Mouse (Mus musculus) megakaryocyte, embryonic 14.5 days (primary cell): ENCODE data around the gene Olfr1317. TPM values are rescaled to one million over a fixed set of nuclear protein-coding genes. Genes with fewer than 3 reads are reported as not detected.

ENCODE experiments used
- H3K27me3 ChIP-seq: replicated peaks from 2 replicates; pipeline ENCODE3; 2012; ENCODE audit warnings: inconsistent platforms
- H3K36me3 ChIP-seq: replicated peaks from 2 replicates; pipeline ENCODE3; 2012; ENCODE audit warnings: low read length, inconsistent platforms, mixed read lengths
- H3K4me1 ChIP-seq: 2 replicates; pipeline ENCODE4 v1.6.1; 2012; ENCODE audit warnings: inconsistent platforms
- H3K4me3 ChIP-seq: replicated peaks from 2 replicates; pipeline ENCODE3; 2012; ENCODE audit warnings: moderate library complexity, mild to moderate bottlenecking, inconsistent platforms
- H3K9me3 ChIP-seq: 2 replicates; pipeline ENCODE4 v1.6.1; 2012; ENCODE audit warnings: inconsistent platforms
- FLI1 ChIP-seq: IDR thresholded peaks from 2 replicates; pipeline ENCODE4 v1.6.1; 2012; ENCODE audit warnings: low read length, inconsistent platforms, mixed read lengths
- GATA1 ChIP-seq: IDR thresholded peaks from 3 replicates; pipeline ENCODE4 v1.6.1; 2012; ENCODE audit warnings: mixed read lengths, low read length, inconsistent platforms, borderline replicate concordance
- polyA plus RNA-seq: library from polyadenylated mRNA; stranded (reverse); fragments of >175 nt; gene quantifications from 2 replicates; pipeline ENCODE4 v1.2.3, GENCODE M21; 2012; ENCODE audit warnings: low replicate concordance; ENCODE audit not compliant: insufficient read depth

Gene Olfr1317
- polyA plus RNA-seq = not detected in 2 replicates

DNA sequence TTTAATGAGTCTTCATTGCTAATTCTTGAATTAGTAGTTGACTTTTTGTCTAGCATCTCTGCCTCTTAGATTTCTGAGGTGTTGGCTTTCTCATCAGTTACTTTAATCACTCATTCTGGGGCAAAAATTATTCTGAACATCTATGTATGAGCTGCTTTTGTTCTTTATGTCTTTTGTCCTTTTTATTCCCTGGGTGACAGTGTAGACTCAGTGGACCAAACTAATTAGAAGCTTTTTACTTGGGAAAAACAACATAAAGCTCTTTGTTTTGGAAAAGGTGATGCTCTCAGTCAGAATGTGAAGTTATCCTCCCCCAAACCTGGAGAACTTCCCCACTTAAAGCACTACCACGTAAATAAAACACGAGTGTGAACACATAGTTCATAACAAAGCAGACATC, at the start of gene Olfr1317:
TSS of gene Olfr1317 (plus strand) at position 301 of the 400 bp plus-strand sequence.
- no peaks in the 10 kb centered on the region for H3K36me3 ChIP-seq
- no peaks in the 10 kb centered on the region for H3K9me3 ChIP-seq
- H3K4me3 ChIP-seq = no peak within 1 kb of the TSS
- TF ChIP-seq GATA1 (no peak), FLI1 (no peak)
- no peaks in the 10 kb centered on the region for H3K27me3 ChIP-seq
- no peaks in the 10 kb centered on the region for H3K4me1 ChIP-seq

GRCm38 (mm10) chr2:112096681-112097080, 43.4 kb upstream of the Olfr1317 start, which contains the start of gene Olfr1314:
Gene Olfr1314, minus strand, starts transcription at chr2:112096781.
- H3K9me3 ChIP-seq = no peaks in the 10 kb centered on the region

GRCm38 (mm10) chr2:112115340-112115739, 24.8 kb upstream of the Olfr1317 start, which contains the start of gene Olfr1315-ps1:
Gene Olfr1315-ps1, minus strand, starts transcription at chr2:112115440.
- no peaks in the 10 kb centered on the region for H3K36me3 ChIP-seq
- H3K9me3 ChIP-seq = no peaks in the 10 kb centered on the region
- no peaks in the 10 kb centered on the region for H3K4me1 ChIP-seq
- no peaks in the 10 kb centered on the region for H3K27me3 ChIP-seq
- no peak within 1 kb of the TSS for H3K4me3 ChIP-seq
- TF ChIP-seq GATA1 = no peak
- TF ChIP-seq FLI1 = no peak

More at GRCm38 (mm10) chr2:112096681-112097080, 43.4 kb upstream of the Olfr1317 start, which contains the start of gene Olfr1314:
- Histone ChIP-seq H3K4me3 (no peak within 1 kb of the TSS), H3K4me1 (no peaks in the 10 kb centered on the region), H3K27me3 (no peaks in the 10 kb centered on the region), H3K36me3 (no peaks in the 10 kb centered on the region)
- TF ChIP-seq GATA1 (no peak), FLI1 (no peak)

DNA sequence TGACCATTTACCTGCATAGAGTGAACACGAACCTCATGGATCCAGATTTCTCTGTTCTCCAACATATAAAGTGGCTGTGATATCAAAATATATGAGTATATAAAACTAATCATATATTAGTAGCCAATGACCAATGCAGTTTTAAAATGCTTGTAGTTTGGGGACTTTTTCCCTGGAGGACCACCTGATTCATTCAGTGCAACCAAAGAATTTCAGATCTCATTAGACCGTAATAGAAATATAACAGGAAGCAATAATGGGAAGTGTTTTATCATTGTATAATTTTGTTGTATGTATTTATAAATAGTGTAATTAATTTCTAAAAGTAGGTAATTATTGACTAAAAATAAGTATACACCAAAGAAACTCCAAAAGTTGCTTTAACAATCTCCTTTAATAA, 5.3 kb upstream of the Olfr1317 start, which contains the start of gene Olfr1316:
TSS of gene Olfr1316 (minus strand) at position 101 of the 400 bp plus-strand sequence.
- no peaks in the 10 kb centered on the region for H3K27me3 ChIP-seq
- no peak for TF ChIP-seq FLI1
- TF ChIP-seq GATA1 = no peak
- H3K4me1 ChIP-seq = no peaks in the 10 kb centered on the region
- H3K4me3 ChIP-seq = no peak within 1 kb of the TSS
- no peaks in the 10 kb centered on the region for H3K9me3 ChIP-seq
- H3K36me3 ChIP-seq = no peaks in the 10 kb centered on the region

DNA sequence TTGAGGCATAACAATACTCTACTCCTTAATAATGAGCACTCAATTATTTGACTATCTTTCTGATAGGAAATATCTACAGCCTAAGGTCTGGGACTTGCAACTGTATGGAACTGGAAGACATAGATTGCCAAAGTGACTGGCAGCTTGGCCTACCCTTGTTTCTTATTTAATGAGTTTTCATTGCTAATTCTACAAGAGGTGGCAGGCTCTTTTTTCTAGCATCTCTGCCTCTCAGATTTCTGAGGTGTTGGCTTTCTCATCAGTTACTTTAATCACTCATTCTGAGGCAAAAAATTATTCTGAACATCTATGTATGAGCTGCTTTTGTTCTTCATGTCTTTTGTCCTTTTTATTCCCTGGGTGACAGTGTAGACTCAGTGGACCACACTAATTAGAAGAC, 13.8 kb downstream of the Olfr1317 start, which contains the start of gene Olfr1318:
TSS of gene Olfr1318 (plus strand) at position 301 of the 400 bp plus-strand sequence.
- H3K9me3 ChIP-seq = no peaks in the 10 kb centered on the region
- no peak within 1 kb of the TSS for H3K4me3 ChIP-seq
- no peaks in the 10 kb centered on the region for H3K4me1 ChIP-seq
- no peaks in the 10 kb centered on the region for H3K27me3 ChIP-seq
- H3K36me3 ChIP-seq = no peaks in the 10 kb centered on the region
- no peak for TF ChIP-seq FLI1
- no peak for TF ChIP-seq GATA1

Other genes with a start within 250 kb of the Olfr1317 start
- gene Olfr1306, start 224.1 kb upstream of the Olfr1317 start, polyA plus RNA-seq = not detected in 2 replicates
- gene Olfr1307, start 190.9 kb upstream of the Olfr1317 start, polyA plus RNA-seq = 0.14 TPM in 1 of 2 replicates, not detected in the other
- gene Olfr1308, start 175.4 kb upstream of the Olfr1317 start, polyA plus RNA-seq = not detected in 2 replicates
- gene Olfr1309, start 150.0 kb upstream of the Olfr1317 start, polyA plus RNA-seq = not detected in 2 replicates
- gene Olfr1310, start 127.6 kb upstream of the Olfr1317 start, polyA plus RNA-seq = not detected in 2 replicates
- not detected in 2 replicates for gene Olfr1311, start 115.9 kb upstream of the Olfr1317 start, polyA plus RNA-seq
- not detected in 2 replicates for gene Olfr1312, start 90.1 kb upstream of the Olfr1317 start, polyA plus RNA-seq
- not detected in 2 replicates for gene Olfr1313, start 62.5 kb upstream of the Olfr1317 start, polyA plus RNA-seq
- not detected in 2 replicates for gene Olfr1314, start 43.5 kb upstream of the Olfr1317 start, polyA plus RNA-seq
- not detected in 2 replicates for gene Olfr1315-ps1, start 24.9 kb upstream of the Olfr1317 start, polyA plus RNA-seq
- not detected in 2 replicates for gene Olfr1316, start 5.4 kb upstream of the Olfr1317 start, polyA plus RNA-seq
- not detected in 2 replicates for gene Olfr1318, start 13.9 kb downstream of the Olfr1317 start, polyA plus RNA-seq
- 23.4 and 31.6 TPM in 2 replicates for gene Lpcat4, start 99.1 kb downstream of the Olfr1317 start, polyA plus RNA-seq
- 0.88 TPM in 1 of 2 replicates, not detected in the other for gene Nutm1, start 119.0 kb downstream of the Olfr1317 start, polyA plus RNA-seq
- gene Nop10, start 121.6 kb downstream of the Olfr1317 start, polyA plus RNA-seq = 4.9 and 25.7 TPM in 2 replicates
- 0.71 and 2.6 TPM in 2 replicates for gene Slc12a6, start 125.5 kb downstream of the Olfr1317 start, polyA plus RNA-seq
- gene Gm21985, start 126.0 kb downstream of the Olfr1317 start, polyA plus RNA-seq = not detected in 2 replicates
- 23.7 and 66.1 TPM in 2 replicates for gene Emc4, start 227.7 kb downstream of the Olfr1317 start, polyA plus RNA-seq
- gene Katnbl1, start 238.9 kb downstream of the Olfr1317 start, polyA plus RNA-seq = 1.9 TPM in 1 of 2 replicates, not detected in the other